Mouse (Mus musculus) heart, postnatal 0 days (tissue): Measurements from ENCODE around the gene Fam160a1.

Experiments used
- CTCF ChIP-seq: IDR thresholded peaks from 2 replicates; pipeline ENCODE4 v1.5.1; 2016; ENCODE audit warnings: antibody characterized with exemption, control low read depth, low read depth
- EP300 ChIP-seq: IDR thresholded peaks from 2 replicates; pipeline ENCODE4 v1.6.1; 2016; ENCODE audit warnings: antibody characterized with exemption, low read depth

- TF ChIP-seq EP300 (no peak), CTCF (no peak)
Measured at GRCm38 (mm10) chr3:85725110-85725509, 92.0 kb downstream of the Fam160a1 start.
